Mouse (Mus musculus) forebrain, embryonic 11.5 days (tissue): ENCODE data around the gene Fasn. TPM values are rescaled to one million over a fixed set of nuclear protein-coding genes. Genes with fewer than 3 reads are reported as not detected.
"Not testable (repeated sequence)": the region's sequence is repeated elsewhere in the genome, so short reads cannot be mapped to it uniquely, and the experiment has no call there.

Experiments used
- ATAC-seq: fragments of 200-750 bp; cut with Nextera tagmentation; replicated peaks from 2 replicates; pipeline ENCODE4 v1.8.0; 2017; ENCODE audit warnings: moderate TSS enrichment; ENCODE audit not compliant: low FRiP score
- DNase-seq: peaks from one replicate; pipeline ENCODE4 v3.0.0-alpha.2; 2017; ENCODE audit warnings: low spot score
- H3K27ac ChIP-seq: fragments of 300-500 bp; sonication (generic); 2 replicates; pipeline ENCODE4 v1.5.1; 2014; ENCODE audit warnings: low read depth, low read length
- H3K27me3 ChIP-seq: fragments of 300-500 bp; sonication (generic); 2 replicates; pipeline ENCODE4 v1.6.1; 2014; ENCODE audit warnings: mild to moderate bottlenecking, low read length, mixed read lengths; ENCODE audit not compliant: control insufficient read depth, insufficient read depth
- H3K36me3 ChIP-seq: fragments of 300-500 bp; sonication (generic); 2 replicates; pipeline ENCODE4 v1.6.1; 2014; ENCODE audit warnings: mild to moderate bottlenecking, low read length, moderate library complexity, mixed read lengths; ENCODE audit not compliant: control insufficient read depth, insufficient read depth
- H3K4me1 ChIP-seq: fragments of 300-500 bp; sonication (generic); replicated peaks from 2 replicates; pipeline ENCODE4 v1.6.1; 2014; ENCODE audit warnings: low read length, mixed read lengths; ENCODE audit not compliant: control insufficient read depth, insufficient read depth
- H3K4me2 ChIP-seq: fragments of 300-500 bp; sonication (generic); 2 replicates; pipeline ENCODE4 v1.6.1; 2014; ENCODE audit warnings: low read depth, mild to moderate bottlenecking, low read length, moderate library complexity, mixed read lengths; ENCODE audit not compliant: severe bottlenecking
- H3K4me3 ChIP-seq: fragments of 300-500 bp; sonication (generic); 2 replicates; pipeline ENCODE4 v1.5.1; 2014; ENCODE audit warnings: low read depth, low read length
- H3K9ac ChIP-seq: fragments of 300-500 bp; sonication (generic); 2 replicates; pipeline ENCODE4 v1.6.1; 2014; ENCODE audit warnings: low read length
- H3K9me3 ChIP-seq: fragments of 300-500 bp; sonication (generic); 2 replicates; pipeline ENCODE4 v1.6.1; 2016; ENCODE audit warnings: low read length, mixed read lengths; ENCODE audit not compliant: control insufficient read depth
- WGBS: fragments of 180-500 bp; shearing (Covaris S2); extraction: QIAGEN DNeasy Blood & Tissue Kit; methylation state at CpG from one replicate; pipeline ENCODE4 v1.1.7; 2014; 5-methylcytosine and 5-hydroxymethylcytosine counted together
- polyA plus RNA-seq: library from polyadenylated mRNA; unstranded; fragments of >200 nt; fragmentation: Nextera tagmentation; extraction: Ambion mirVana; gene quantifications from 2 replicates; pipeline ENCODE4 v1.2.1, GENCODE M21; 2014

The Fasn gene
- polyA plus RNA-seq, 1 experiment from 2014 or later: 140 TPM

- no peak overlapping the region for H3K27ac ChIP-seq
- DNase-seq: no peak
- H3K4me3 ChIP-seq: no peak overlapping the region
- no peaks in the 10 kb centered on the region for H3K9me3 ChIP-seq
- WGBS: 68% methylated on average over 11 of the region's 11 CpGs
- no peak overlapping the region for H3K4me2 ChIP-seq
- no peaks in the 10 kb centered on the region; the same call in 1 of the 2 replicates for H3K36me3 ChIP-seq
- no peaks in the 10 kb centered on the region for H3K4me1 ChIP-seq
- no peaks in the 10 kb centered on the region for H3K27me3 ChIP-seq
- no peak overlapping the region for H3K9ac ChIP-seq
- ATAC-seq: no peak
Measured at GRCm38 (mm10) chr11:120852083-120852935, 28.0 kb upstream of the Fasn start.

GRCm38 (mm10) chr11:120851582-120851981 is 27.2 kb upstream of the Fasn start:
- Histone ChIP-seq H3K4me2 (no peak overlapping the region), H3K9ac (no peak overlapping the region), H3K27ac (no peak overlapping the region), H3K36me3 (no peaks in the 10 kb centered on the region), H3K4me3 (no peak overlapping the region), H3K9me3 (no peaks in the 10 kb centered on the region), H3K4me1 (no peaks in the 10 kb centered on the region), H3K27me3 (no peaks in the 10 kb centered on the region)
- WGBS: 82% methylated on average over 2 of the region's 2 CpGs
- ATAC-seq (no peak), DNase-seq (no peak)

GRCm38 (mm10) chr11:120851132-120851531 is 26.8 kb upstream of the Fasn start:
- ATAC-seq (no peak), DNase-seq (no peak)
- Histone ChIP-seq H3K4me1 (no peaks in the 10 kb centered on the region), H3K4me2 (no peak overlapping the region), H3K9ac (no peak overlapping the region), H3K4me3 (no peak overlapping the region), H3K27me3 (no peaks in the 10 kb centered on the region), H3K9me3 (no peaks in the 10 kb centered on the region), H3K36me3 (no peaks in the 10 kb centered on the region), H3K27ac (no peak overlapping the region)
- WGBS: 70% methylated on average over 1 of the region's 1 CpGs

GRCm38 (mm10) chr11:120850331-120851030 is 26.1 kb upstream of the Fasn start:
- Histone ChIP-seq H3K27me3 (no peaks in the 10 kb centered on the region), H3K4me1 (no peaks in the 10 kb centered on the region), H3K9ac (no peak overlapping the region), H3K9me3 (no peaks in the 10 kb centered on the region), H3K4me2 (no peak overlapping the region), H3K27ac (no peak overlapping the region), H3K4me3 (no peak overlapping the region), H3K36me3 (no peaks in the 10 kb centered on the region)
- no peak for ATAC-seq
- 67% methylated on average over 2 of the region's 2 CpGs for WGBS
- no peak for DNase-seq

GRCm38 (mm10) chr11:120846725-120847475 is 22.6 kb upstream of the Fasn start:
- Histone ChIP-seq H3K9ac (no peak overlapping the region), H3K4me2 (no peak overlapping the region), H3K36me3 (no peaks in the 10 kb centered on the region), H3K27me3 (no peaks in the 10 kb centered on the region), H3K9me3 (no peaks in the 10 kb centered on the region), H3K4me1 (no peaks in the 10 kb centered on the region), H3K27ac (no peak overlapping the region), H3K4me3 (no peak overlapping the region)
- 92% methylated on average over 9 of the region's 9 CpGs for WGBS
- DNase-seq (no peak), ATAC-seq (no peak)

GRCm38 (mm10) chr11:120844329-120844728 is 20.0 kb upstream of the Fasn start:
- no peaks in the 10 kb centered on the region for H3K27me3 ChIP-seq
- H3K4me2 ChIP-seq: no peak overlapping the region
- H3K27ac ChIP-seq: no peak overlapping the region
- H3K4me1 ChIP-seq: no peaks in the 10 kb centered on the region
- no peaks in the 10 kb centered on the region for H3K36me3 ChIP-seq
- DNase-seq (no peak), ATAC-seq (no peak)
- H3K4me3 ChIP-seq: no peak overlapping the region
- 91% methylated on average over 4 of the region's 4 CpGs for WGBS
- H3K9me3 ChIP-seq: no peaks in the 10 kb centered on the region
- no peak overlapping the region for H3K9ac ChIP-seq

GRCm38 (mm10) chr11:120833555-120834280 is 9.4 kb upstream of the Fasn start:
- Histone ChIP-seq H3K27me3 (no peaks in the 10 kb centered on the region), H3K9ac (peak overlapping the region; percentile 28; the same call in 1 of the 2 replicates), H3K36me3 (no peaks in the 10 kb centered on the region), H3K4me3 (no peak overlapping the region), H3K4me2 (0 out of 2 replicates have a peak overlapping the region, but pooled peaks have one; percentile 24), H3K9me3 (no peaks in the 10 kb centered on the region), H3K27ac (peak overlapping the region; percentile 89), H3K4me1 (0 out of 2 replicates have a peak, but pooled peaks cover 4% of the 10 kb centered on the region)
- DNase-seq (no peak), ATAC-seq (peak; percentile 81)
- 40% methylated on average over 8 of the region's 8 CpGs for WGBS

GRCm38 (mm10) chr11:120832962-120833361 is 8.6 kb upstream of the Fasn start:
- H3K27ac ChIP-seq: peak overlapping the region; percentile 89

More at GRCm38 (mm10) chr11:120832962-120833361, 8.6 kb upstream of the Fasn start:
- H3K9ac ChIP-seq, H3K9me3 ChIP-seq, ATAC-seq, H3K4me1 ChIP-seq, DNase-seq, H3K4me2 ChIP-seq, H3K27me3 ChIP-seq, H3K4me3 ChIP-seq, H3K36me3 ChIP-seq: not testable (repeated sequence)
- 89% methylated on average over 5 of the region's 5 CpGs for WGBS
